Mouse (Mus musculus) lung, embryonic 15.5 days (tissue): Measurements from ENCODE around the gene Pcsk6. TPM values are rescaled to one million over a fixed set of nuclear protein-coding genes. Genes with fewer than 3 reads are reported as not detected.

ENCODE experiments used
- ATAC-seq: fragments of 200-750 bp; cut with Nextera tagmentation; 2 replicates; pipeline ENCODE4 v1.8.0; 2017; ENCODE audit warnings: moderate number of reproducible peaks, borderline replicate concordance; ENCODE audit not compliant: low FRiP score, low TSS enrichment; ENCODE audit errors: extremely low read depth
- H3K27ac ChIP-seq: fragments of 300-500 bp; sonication (generic); 2 replicates; pipeline ENCODE4 v1.5.1; 2015; ENCODE audit warnings: moderate library complexity, mild to moderate bottlenecking, inconsistent platforms
- H3K27me3 ChIP-seq: fragments of 300-500 bp; sonication (generic); 2 replicates; pipeline ENCODE4 v1.6.1; 2015; ENCODE audit warnings: inconsistent platforms
- H3K36me3 ChIP-seq: fragments of 300-500 bp; sonication (generic); 2 replicates; pipeline ENCODE4 v1.6.1; 2015; ENCODE audit warnings: inconsistent platforms
- H3K4me1 ChIP-seq: fragments of 300-500 bp; sonication (generic); 2 replicates; pipeline ENCODE4 v1.6.1; 2015; ENCODE audit warnings: inconsistent platforms
- H3K4me2 ChIP-seq: fragments of 300-500 bp; sonication (generic); 2 replicates; pipeline ENCODE4 v1.6.1; 2015; ENCODE audit warnings: inconsistent platforms, mild to moderate bottlenecking, moderate library complexity
- H3K4me3 ChIP-seq: fragments of 300-500 bp; sonication (generic); 2 replicates; pipeline ENCODE4 v1.5.1; 2015; ENCODE audit warnings: mild to moderate bottlenecking, inconsistent platforms
- H3K9ac ChIP-seq: fragments of 300-500 bp; sonication (generic); 2 replicates; pipeline ENCODE4 v1.6.1; 2015; ENCODE audit warnings: inconsistent platforms
- H3K9me3 ChIP-seq: fragments of 300-500 bp; sonication (generic); 2 replicates; pipeline ENCODE4 v1.6.1; 2016; ENCODE audit warnings: inconsistent platforms
- WGBS: fragments of 180-500 bp; shearing (Covaris S2); methylation state at CpG from one replicate; pipeline ENCODE4 v1.1.7; 2015; 5-methylcytosine and 5-hydroxymethylcytosine counted together
- polyA plus RNA-seq: library from polyadenylated mRNA; unstranded; fragments of >200 nt; fragmentation: Nextera tagmentation; extraction: Ambion mirVana; gene quantifications from 2 replicates; pipeline ENCODE4 v1.2.1, GENCODE M21; 2015

Pcsk6 gene
- polyA plus RNA-seq, 1 experiment from 2014 or later = 7.6 TPM

DNA sequence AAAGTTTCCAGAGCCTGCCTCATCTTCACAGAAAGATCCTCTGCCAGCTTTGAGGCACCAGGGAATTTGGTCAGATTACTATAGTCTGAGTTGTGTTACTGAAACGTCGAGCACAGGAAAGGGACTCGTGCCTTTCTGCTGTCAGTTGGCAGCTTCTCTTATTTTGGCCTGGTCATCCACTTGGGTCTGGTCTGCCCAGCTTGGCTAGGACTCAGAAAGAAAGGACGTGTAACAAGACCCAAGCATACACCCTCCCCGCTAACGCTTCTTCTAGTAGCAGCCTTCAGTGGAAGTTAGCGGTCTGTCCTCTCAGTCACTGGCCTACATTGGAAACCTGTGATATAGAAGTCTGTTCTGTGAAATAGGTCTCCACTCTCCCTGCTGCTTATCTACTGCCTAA is 223.0 kb downstream of the Pcsk6 start:
- no peak overlapping the region for H3K27ac ChIP-seq
- no peaks in the 10 kb centered on the region for H3K27me3 ChIP-seq
- 74% methylated on average over 7 of the region's 7 CpGs for WGBS
- ATAC-seq = no peak
- no peak overlapping the region for H3K4me2 ChIP-seq
- no peak overlapping the region for H3K4me3 ChIP-seq
- peaks cover 72% of the 10 kb centered on the region for H3K36me3 ChIP-seq
- no peak overlapping the region for H3K9ac ChIP-seq
- H3K4me1 ChIP-seq = peaks cover 11% of the 10 kb centered on the region
- no peaks in the 10 kb centered on the region for H3K9me3 ChIP-seq

DNA sequence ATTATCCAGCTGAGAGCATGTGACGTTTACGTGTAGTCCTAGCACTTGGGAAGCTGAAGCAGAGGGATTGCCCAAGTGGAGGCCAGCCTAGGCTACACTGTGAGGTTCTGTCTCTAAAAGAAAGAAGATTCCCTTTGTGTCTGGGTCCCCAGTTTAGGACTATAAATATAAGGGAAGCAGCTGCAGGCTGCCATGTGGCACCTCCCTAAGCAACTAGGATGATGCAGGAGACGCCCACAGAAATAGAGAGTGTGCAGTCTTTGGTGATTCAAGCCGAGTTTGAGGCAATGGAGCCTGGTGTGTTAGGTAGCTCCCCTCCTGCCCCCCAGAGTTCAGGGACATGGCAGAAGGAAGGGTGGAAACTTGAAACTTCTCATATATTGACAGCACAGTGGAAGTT is 226.1 kb downstream of the Pcsk6 start:
- H3K4me2 ChIP-seq = no peak overlapping the region
- no peak overlapping the region for H3K9ac ChIP-seq
- 89% methylated on average over 4 of the region's 4 CpGs for WGBS
- H3K27me3 ChIP-seq = no peaks in the 10 kb centered on the region
- no peaks in the 10 kb centered on the region for H3K4me1 ChIP-seq
- peaks cover 94% of the 10 kb centered on the region for H3K36me3 ChIP-seq
- no peak overlapping the region for H3K4me3 ChIP-seq
- no peak overlapping the region for H3K27ac ChIP-seq
- no peaks in the 10 kb centered on the region for H3K9me3 ChIP-seq
- ATAC-seq = no peak

DNA sequence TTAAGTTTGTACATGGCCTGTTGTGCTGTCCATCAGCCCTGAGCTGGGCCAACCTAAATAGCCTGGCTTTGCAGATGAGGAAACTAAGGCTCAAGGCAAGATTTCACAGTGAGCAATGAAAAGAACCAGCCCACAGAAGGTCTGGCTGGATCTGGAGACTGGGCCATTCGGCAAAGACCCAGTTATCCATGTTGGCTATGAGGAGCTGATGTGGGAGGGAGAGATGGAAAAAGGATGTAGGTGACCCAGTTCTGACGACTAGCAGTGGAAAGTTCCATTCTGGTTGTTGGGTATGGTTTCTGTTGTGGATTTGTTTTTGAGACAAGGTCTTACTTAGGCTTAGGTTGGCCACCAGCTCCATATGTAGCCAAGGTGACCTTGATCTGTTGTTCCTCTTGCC is 226.5 kb downstream of the Pcsk6 start:
- Histone ChIP-seq H3K4me3 (no peak overlapping the region), H3K27me3 (no peaks in the 10 kb centered on the region), H3K4me2 (no peak overlapping the region), H3K36me3 (peaks cover 90% of the 10 kb centered on the region), H3K9ac (no peak overlapping the region), H3K27ac (no peak overlapping the region), H3K9me3 (no peaks in the 10 kb centered on the region), H3K4me1 (no peaks in the 10 kb centered on the region)
- WGBS = 83% methylated on average over 2 of the region's 2 CpGs
- no peak for ATAC-seq

DNA sequence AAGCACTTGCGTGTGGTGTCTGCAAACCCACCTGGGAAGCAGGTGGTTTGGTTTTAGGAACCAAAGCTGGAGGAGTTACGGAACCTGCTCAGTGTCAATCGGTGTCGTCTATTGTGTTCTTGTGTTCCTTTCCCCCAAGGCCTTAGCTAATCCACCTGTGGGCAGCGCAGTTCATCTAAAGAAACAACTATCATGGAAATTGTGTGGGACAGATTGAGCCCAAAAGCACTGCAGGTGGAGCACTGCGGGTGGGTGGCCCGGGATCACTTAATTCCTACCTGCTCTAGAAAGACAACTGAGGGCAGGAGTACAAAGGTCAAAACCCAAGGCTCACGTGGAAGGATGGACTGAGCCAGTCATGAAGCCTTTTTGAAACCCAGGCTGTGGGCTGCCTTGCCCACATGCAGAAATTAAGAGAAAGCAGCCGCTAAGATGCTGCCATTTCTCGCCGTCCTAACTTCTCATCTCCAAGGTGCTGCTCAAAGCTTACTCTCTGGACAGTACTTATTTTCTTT is 229.2 kb downstream of the Pcsk6 start:
- no peaks in the 10 kb centered on the region for H3K4me1 ChIP-seq
- H3K9ac ChIP-seq = no peak overlapping the region
- no peak overlapping the region for H3K4me2 ChIP-seq
- H3K9me3 ChIP-seq = no peaks in the 10 kb centered on the region
- peaks cover 64% of the 10 kb centered on the region for H3K36me3 ChIP-seq
- no peak overlapping the region for H3K4me3 ChIP-seq
- H3K27me3 ChIP-seq = no peaks in the 10 kb centered on the region
- 88% methylated on average over 11 of the region's 11 CpGs for WGBS
- no peak overlapping the region for H3K27ac ChIP-seq
- ATAC-seq = no peak

DNA sequence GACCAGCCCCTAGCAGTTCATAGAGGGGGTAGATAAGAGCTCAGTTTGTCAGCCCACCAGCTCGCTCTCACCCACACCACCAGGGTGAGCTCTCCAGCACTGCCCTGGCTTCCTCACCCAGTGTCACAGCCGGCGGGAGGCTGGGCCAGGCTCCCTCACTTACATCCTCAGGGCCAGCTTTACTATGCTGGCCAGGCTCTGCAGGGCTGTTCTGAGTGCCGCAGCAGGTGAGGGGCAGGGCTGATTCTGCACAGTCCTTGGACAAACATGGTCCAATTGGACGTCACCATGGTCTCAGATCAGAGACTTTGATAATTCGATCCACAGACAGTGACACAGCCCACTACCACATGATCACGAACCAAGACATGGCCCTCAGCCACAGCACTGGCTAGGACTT is 230.0 kb downstream of the Pcsk6 start:
- 75% methylated on average over 7 of the region's 7 CpGs for WGBS
- ATAC-seq = 0 out of 2 replicates have a peak, but pooled peaks have one; percentile 27
- H3K4me1 ChIP-seq = no peaks in the 10 kb centered on the region

DNA sequence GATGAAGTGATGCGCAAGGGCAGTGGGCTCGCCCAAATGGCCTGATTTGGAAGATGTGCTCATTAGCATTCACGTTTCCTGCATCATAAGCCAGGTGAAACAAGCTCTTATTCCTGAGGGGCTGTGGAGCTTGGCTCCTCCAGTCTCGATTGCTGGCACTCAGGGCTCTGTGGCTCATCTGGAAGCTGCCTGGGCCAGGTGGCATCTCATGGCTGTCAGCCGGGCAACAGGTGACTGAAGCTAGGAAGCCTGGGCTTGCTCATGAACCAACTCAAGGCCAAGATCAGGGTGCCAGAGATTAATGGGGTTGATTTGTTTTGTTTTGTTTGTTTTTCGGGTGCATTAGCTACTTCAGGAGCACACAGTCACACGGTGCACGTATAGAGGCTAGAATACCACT is 231.1 kb downstream of the Pcsk6 start:
- no peak overlapping the region for H3K27ac ChIP-seq
- H3K9ac ChIP-seq = no peak overlapping the region
- H3K4me3 ChIP-seq = no peak overlapping the region
- no peaks in the 10 kb centered on the region for H3K4me1 ChIP-seq
- WGBS = 86% methylated on average over 8 of the region's 8 CpGs
- no peaks in the 10 kb centered on the region for H3K27me3 ChIP-seq
- H3K9me3 ChIP-seq = no peaks in the 10 kb centered on the region
- ATAC-seq = no peak
- H3K4me2 ChIP-seq = no peak overlapping the region
- H3K36me3 ChIP-seq = peaks cover 46% of the 10 kb centered on the region

More for the DNA sequence above, 230.0 kb downstream of the Pcsk6 start:
- H3K9me3 ChIP-seq = no peaks in the 10 kb centered on the region
- no peaks in the 10 kb centered on the region for H3K27me3 ChIP-seq
- no peak overlapping the region for H3K9ac ChIP-seq
- H3K27ac ChIP-seq = no peak overlapping the region
- no peak overlapping the region for H3K4me3 ChIP-seq
- no peak overlapping the region for H3K4me2 ChIP-seq
- H3K36me3 ChIP-seq = peaks cover 56% of the 10 kb centered on the region

DNA sequence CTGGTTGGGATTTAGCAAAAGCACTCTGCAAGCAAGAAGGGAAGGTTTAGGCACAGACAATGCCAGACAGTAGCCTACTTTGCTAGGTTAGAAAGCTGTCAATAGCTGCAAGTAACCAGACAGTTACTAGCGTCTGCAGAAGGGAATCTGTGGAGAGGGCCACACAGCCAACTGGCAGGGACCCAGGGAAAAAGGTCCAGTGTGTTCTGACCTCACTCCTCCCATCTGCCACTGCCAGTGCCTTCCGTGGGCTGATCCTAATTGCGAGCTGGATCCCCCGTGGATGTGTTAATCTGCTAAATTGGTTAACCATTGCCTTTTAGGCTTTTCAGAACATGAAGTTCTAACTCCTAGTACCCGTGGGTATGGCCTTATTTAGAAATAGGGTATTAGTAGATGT is 232.6 kb downstream of the Pcsk6 start:
- 64% methylated on average over 5 of the region's 5 CpGs for WGBS
- Histone ChIP-seq H3K4me1 (no peaks in the 10 kb centered on the region), H3K9ac (no peak overlapping the region), H3K9me3 (no peaks in the 10 kb centered on the region), H3K4me3 (no peak overlapping the region), H3K4me2 (no peak overlapping the region), H3K36me3 (peaks cover 32% of the 10 kb centered on the region), H3K27ac (no peak overlapping the region), H3K27me3 (no peaks in the 10 kb centered on the region)
- ATAC-seq = no peak

DNA sequence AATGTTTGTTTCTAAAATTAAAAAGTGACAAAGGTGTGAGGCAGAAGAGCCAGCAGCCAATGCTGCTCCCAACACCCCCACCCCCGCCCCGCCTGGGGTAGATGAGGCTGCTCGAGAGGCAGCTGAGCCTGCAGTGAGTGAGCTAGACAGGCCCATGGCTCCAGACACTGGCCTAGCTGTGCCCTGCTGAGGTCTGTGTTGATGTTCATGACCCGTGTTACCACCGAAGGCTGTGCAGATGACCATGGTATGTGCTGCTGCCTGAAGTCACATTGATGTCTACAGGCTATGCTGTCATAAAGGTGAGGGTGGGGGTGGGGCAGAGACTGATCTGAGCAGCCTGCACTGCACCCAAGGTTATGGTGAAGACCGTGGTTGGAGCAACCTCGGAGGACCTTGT is 237.3 kb downstream of the Pcsk6 start:
- Histone ChIP-seq H3K4me1 (no peaks in the 10 kb centered on the region), H3K4me3 (no peak overlapping the region), H3K36me3 (no peaks in the 10 kb centered on the region), H3K4me2 (no peak overlapping the region), H3K9ac (no peak overlapping the region), H3K27ac (no peak overlapping the region), H3K9me3 (no peaks in the 10 kb centered on the region), H3K27me3 (peaks cover 6% of the 10 kb centered on the region; the same call in 1 of the 2 replicates)
- WGBS = 70% methylated on average over 7 of the region's 7 CpGs
- ATAC-seq = no peak

Other genes starting within 250 kb of the Pcsk6 start
- gene Tarsl2, start 216.8 kb upstream of the Pcsk6 start, polyA plus RNA-seq = 8.6 and 9.1 TPM in 2 replicates
- 84.1 and 85.3 TPM in 2 replicates for gene Tm2d3, start 170.6 kb upstream of the Pcsk6 start, polyA plus RNA-seq
- not detected in 2 replicates for gene Gm45213, start 181.9 kb downstream of the Pcsk6 start, polyA plus RNA-seq
- gene Snrpa1, start 197.3 kb downstream of the Pcsk6 start, polyA plus RNA-seq = 177 and 181 TPM in 2 replicates
- 101 and 105 TPM in 2 replicates for gene Selenos, start 217.9 kb downstream of the Pcsk6 start, polyA plus RNA-seq
- gene Chsy1, start 247.8 kb downstream of the Pcsk6 start, polyA plus RNA-seq = 18.2 and 18.5 TPM in 2 replicates